Mouse (Mus musculus) duodenum, adult 2 months (tissue): ENCODE measurements around the gene Dennd4b. TPM values are rescaled to one million over a fixed set of nuclear protein-coding genes. Genes with fewer than 3 reads are reported as not detected.

Experiments
- polyA plus RNA-seq: library from polyadenylated mRNA; depleted of rRNA; stranded (reverse); fragments of >200 nt; gene quantifications from 2 replicates; pipeline ENCODE4 v1.2.3, GENCODE M21; 2012; ENCODE audit warnings: low replicate concordance; rRNA removed

The Dennd4b gene
- 7.0 and 7.6 TPM in 2 replicates for polyA plus RNA-seq

GRCm38 (mm10) chr3:90265034-90265931 lies at the start of gene Dennd4b:
Gene Dennd4b, plus strand, starts transcription at chr3:90265185.

DNA sequence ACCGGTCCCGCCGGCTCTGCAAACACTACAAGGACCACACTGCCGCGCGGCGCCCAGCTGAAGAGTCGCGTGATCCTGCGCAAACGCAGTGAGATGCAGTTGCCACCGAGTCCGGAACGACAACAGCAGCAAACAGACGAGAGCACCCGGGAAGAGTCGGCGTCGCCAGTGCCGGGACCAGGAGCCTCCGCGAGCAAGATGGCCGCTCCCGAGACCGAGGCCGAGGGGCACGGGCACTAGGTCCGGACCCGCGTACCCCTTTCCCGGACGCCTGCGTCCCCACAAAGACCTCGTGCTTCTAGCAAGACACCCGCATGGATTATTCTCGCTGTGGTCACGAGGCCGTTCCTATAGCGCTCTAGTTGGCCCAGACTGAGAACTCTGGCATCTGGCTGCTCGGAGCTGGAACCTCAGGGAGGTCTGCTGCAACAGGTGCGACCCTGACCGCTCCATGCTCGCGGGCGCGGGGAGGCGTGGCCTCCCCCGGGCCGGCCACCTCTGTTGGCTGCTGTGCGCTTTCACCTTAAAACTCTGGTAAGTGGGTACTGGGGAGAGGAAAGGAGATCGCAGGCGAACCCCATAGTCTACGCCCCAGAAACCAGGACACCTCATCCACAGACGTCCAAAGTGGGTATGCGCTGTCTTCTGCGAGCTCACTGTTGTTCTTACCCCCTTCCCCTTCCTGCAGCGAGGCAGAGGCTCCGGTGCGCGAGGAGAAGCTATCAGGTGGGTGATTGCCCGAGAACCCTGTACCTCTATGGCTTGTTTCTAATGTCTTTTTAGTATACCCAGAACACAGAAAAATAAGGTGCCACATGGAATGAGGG lies 33.3 kb upstream of the Dennd4b start, which contains the start of gene Jtb:
Jtb (plus strand) TSS at position 91 of the 827 bp plus-strand sequence.

GRCm38 (mm10) chr3:90242984-90243775 lies 21.8 kb upstream of the Dennd4b start, which contains the start of gene Creb3l4:
Gene Creb3l4, minus strand, starts transcription at chr3:90243512.

GRCm38 (mm10) chr3:90247960-90248745 lies 16.8 kb upstream of the Dennd4b start, which contains the start of gene Slc39a1:
Gene Slc39a1, plus strand, starts transcription at chr3:90248172.

DNA sequence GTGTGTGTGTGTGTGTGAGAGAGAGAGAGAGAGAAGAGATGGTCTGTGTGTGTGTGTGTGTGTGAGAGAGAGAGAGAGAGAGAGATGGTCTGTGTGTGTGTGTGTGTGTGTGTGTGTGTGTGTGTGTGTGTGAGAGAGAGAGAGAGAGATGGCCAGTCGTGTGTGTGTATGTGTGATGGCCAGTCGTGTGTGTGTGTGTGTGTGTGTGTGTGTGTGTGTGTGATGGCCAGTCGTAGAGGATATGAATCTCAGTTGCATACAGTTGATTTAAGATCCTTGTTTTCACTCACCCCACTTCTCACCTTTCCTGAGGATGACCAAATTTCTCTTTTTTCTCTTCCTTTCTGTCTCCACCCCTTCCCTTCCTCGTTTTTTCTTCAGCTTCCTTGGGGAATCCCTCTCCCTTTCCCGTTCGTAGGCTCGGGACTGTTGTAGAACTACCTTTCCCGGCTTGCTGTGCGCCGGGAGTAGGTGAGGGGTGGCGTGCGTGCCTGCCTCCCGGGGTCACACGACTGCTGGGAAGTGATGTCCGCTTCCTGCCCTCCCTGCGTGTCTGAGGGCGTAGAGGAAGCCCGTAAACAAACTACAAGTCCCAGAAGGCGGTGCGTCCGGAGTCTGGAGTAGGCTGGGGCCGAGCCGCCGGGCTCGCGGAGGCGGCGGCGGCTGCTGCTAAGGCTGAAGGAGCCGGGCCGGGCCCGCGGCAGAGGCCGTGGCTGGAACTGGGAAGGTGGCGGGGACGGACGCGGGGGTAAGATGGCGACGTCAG lies 11.1 kb upstream of the Dennd4b start, which contains the start of gene Crtc2:
Crtc2 (plus strand) TSS at position 511 of the 766 bp plus-strand sequence.

GRCm38 (mm10) chr3:90292345-90293275 lies 27.6 kb downstream of the Dennd4b start, which contains the start of gene Gatad2b:
Gene Gatad2b, plus strand, starts transcription at chr3:90293178.

Other genes with a start within 250 kb of the Dennd4b start
- gene 4933434E20Rik, start 213.5 kb upstream of the Dennd4b start, polyA plus RNA-seq = 6.5 and 8.9 TPM in 2 replicates
- gene Ubap2l, start 212.6 kb upstream of the Dennd4b start, polyA plus RNA-seq = 40.2 and 46.7 TPM in 2 replicates
- gene Tpm3, start 192.5 kb upstream of the Dennd4b start, polyA plus RNA-seq = 66.1 and 71.1 TPM in 2 replicates
- 0.04 and 0.07 TPM in 2 replicates for gene Nup210l, start 161.1 kb upstream of the Dennd4b start, polyA plus RNA-seq
- gene Rps27, start 51.5 kb upstream of the Dennd4b start, polyA plus RNA-seq = 256 and 423 TPM in 2 replicates
- 1.9 and 4.0 TPM in 2 replicates for gene Rab13, start 51.5 kb upstream of the Dennd4b start, polyA plus RNA-seq
- 115 and 123 TPM in 2 replicates for gene Jtb, start 33.6 kb upstream of the Dennd4b start, polyA plus RNA-seq
- 5.7 and 27.1 TPM in 2 replicates for gene Creb3l4, start 21.7 kb upstream of the Dennd4b start, polyA plus RNA-seq
- 46.9 and 72.6 TPM in 2 replicates for gene Slc39a1, start 17.0 kb upstream of the Dennd4b start, polyA plus RNA-seq
- 36.0 and 45.7 TPM in 2 replicates for gene Crtc2, start 11.0 kb upstream of the Dennd4b start, polyA plus RNA-seq
- 5.0 and 7.0 TPM in 2 replicates for gene Gatad2b, start 28.0 kb downstream of the Dennd4b start, polyA plus RNA-seq
- gene Slc27a3, start 124.8 kb downstream of the Dennd4b start, polyA plus RNA-seq = 6.6 and 6.7 TPM in 2 replicates
- 12.2 and 14.4 TPM in 2 replicates for gene Ints3, start 168.4 kb downstream of the Dennd4b start, polyA plus RNA-seq
- gene Npr1, start 200.7 kb downstream of the Dennd4b start, polyA plus RNA-seq = 4.3 and 4.9 TPM in 2 replicates
- 4.3 and 4.6 TPM in 2 replicates for gene Ilf2, start 210.9 kb downstream of the Dennd4b start, polyA plus RNA-seq
- 5.9 and 7.9 TPM in 2 replicates for gene Snapin, start 225.8 kb downstream of the Dennd4b start, polyA plus RNA-seq
- 21.1 and 21.8 TPM in 2 replicates for gene Chtop, start 244.3 kb downstream of the Dennd4b start, polyA plus RNA-seq
- gene S100a1, start 249.2 kb downstream of the Dennd4b start, polyA plus RNA-seq = 27.6 and 88.3 TPM in 2 replicates
- gene S100a13, start 249.2 kb downstream of the Dennd4b start, polyA plus RNA-seq = 9.9 and 13.7 TPM in 2 replicates